Mouse (Mus musculus) WW6 (cell line): ENCODE data around the gene Wdr35.

Source experiments
- DNase-seq: peaks from one replicate; pipeline ENCODE4 v3.0.0-alpha.2; 2013; ENCODE audit warnings: low read depth, low spot score

The Wdr35 gene

DNA sequence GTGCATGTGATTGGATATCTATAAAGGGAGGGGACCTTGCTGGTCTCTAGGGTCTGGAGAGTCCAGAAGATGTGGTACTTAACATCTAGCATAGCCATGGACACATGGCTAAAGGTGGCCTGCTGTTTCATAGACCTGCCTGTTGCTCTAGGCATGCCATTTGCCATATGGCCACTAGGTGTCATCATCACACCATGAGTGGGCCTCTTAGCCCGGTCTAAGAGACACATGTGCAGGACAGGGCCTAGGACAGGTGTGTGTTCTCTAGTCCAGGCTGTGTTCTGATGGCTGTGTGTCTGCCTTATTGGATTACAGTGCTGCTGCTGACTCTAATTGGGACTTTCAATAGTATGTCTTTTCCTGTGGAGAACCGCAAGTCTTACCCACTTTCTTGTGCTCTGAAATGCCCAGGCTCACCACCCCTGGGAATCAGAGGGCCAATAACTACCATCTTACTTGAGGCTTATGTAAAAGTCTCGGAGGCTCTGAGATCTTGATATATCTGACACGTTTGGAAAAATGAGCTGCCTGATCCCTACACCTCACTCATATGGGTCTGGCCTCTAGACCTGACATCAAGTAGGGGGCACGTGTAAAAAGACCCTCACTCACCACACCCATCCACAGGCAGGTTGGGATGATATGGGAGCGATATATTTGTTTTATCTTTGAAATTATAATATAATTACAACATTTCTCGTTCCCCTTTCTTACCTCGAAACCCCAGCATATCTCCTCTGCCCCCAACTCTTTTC lies 78.6 kb downstream of the Wdr35 start:
- DNase-seq, result peak; percentile 59

DNA sequence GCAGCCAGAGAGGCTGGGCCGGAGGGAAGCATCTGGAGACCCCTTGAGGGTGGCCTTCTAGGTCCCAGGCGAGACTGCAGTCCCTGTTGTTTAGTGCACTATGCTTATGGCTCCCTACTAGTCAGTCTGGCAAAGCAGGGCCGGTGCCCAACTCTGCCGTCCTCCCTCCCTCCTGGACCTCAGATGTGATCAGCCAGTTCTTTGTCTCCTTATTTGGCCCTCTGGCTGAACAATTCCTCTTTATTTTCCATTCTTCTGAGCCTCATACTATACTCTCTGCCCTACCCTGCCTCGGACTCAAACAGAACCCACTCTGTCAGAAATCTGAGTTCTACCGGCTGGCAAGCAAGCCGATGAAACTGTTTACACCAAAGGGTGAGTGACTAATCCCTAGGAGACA lies 79.7 kb downstream of the Wdr35 start:
- no peak for DNase-seq

DNA sequence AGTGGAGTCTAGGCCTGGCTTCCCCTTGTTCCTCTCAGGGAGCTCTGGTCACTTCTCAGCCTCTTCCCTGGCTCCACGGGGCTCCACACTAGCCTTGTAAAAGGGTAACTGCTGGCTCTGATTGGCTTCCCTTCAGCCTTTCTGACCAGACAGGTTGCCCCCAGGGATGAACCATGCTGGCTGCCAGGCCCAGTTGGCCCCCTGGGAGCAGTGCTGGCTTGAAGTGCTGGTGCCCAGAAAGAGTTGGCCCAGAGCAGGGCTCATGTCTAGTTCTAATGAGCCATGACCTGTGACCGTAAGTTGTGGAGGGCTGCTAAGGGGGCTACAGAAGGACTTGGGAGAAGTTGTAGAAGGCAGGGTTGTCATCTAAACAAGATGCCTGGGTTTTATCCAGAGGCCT lies 80.3 kb downstream of the Wdr35 start:
- DNase-seq, result no peak

DNA sequence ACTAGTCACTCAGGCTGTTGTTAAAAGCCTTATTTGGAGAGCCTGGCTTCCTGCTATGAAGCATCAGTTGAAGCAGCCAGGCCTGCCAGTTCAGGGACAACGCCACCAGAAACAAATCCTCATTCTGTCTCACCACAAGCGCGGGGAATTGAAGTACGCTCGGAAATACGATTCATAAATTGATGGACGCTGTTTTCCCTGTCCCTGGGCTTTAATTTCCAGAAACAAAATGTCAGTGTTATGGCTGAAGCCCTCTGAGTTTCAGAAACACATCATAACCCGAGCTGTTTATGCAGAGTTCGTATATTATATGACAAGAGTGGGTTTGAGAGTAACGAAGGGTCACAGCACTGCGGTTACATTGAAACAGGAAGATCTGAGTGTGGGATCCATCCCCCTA lies 81.6 kb downstream of the Wdr35 start:
- DNase-seq, result no peak

DNA sequence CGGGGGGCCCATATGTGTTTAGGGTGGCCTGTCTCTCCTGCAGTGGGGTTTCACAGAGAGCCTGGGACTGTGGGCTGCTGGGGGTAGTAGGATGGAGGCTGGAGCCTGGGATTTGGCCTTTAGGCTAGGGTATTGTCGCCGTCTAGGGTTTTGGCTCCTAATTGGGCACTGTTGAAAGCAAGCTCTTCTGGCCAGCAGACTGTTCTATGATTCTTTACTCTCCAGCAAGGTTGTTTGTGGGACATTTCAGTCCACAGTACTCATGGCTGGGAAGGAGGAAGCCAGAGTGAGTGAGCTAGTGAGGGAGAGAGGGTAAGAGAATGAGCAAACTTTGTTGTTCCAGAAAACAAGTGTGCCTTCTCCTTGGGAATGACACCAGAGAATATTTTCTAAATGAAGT lies 85.8 kb downstream of the Wdr35 start:
- no peak for DNase-seq

GRCm38 (mm10) chr12:9059965-9060364 lies 86.3 kb downstream of the Wdr35 start:
- DNase-seq, result no peak

- no peak for DNase-seq
Observed at GRCm38 (mm10) chr12:9063611-9064010, 89.9 kb downstream of the Wdr35 start.

- DNase-seq, result no peak
Observed at GRCm38 (mm10) chr12:9071058-9071457, 97.4 kb downstream of the Wdr35 start.

DNA sequence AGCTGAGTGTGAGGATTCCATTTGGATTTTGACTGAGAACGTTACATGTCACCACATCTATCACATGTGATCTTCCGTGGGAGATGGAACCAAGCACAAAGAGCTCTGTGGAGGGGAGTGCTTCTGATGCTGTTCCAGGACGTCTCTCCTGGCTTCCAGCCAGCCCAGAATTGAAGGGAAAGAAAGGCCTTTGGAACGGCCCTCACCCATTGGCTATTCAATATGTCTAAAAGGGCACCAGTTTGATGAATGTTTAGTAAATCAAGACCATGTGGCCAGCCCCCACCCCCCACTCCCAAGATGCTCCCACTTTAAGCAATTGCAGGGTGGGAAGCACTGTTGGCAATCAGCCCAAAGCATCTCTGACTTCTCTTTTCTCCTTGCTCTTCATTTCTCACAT lies 97.8 kb downstream of the Wdr35 start:
- DNase-seq, result no peak

DNA sequence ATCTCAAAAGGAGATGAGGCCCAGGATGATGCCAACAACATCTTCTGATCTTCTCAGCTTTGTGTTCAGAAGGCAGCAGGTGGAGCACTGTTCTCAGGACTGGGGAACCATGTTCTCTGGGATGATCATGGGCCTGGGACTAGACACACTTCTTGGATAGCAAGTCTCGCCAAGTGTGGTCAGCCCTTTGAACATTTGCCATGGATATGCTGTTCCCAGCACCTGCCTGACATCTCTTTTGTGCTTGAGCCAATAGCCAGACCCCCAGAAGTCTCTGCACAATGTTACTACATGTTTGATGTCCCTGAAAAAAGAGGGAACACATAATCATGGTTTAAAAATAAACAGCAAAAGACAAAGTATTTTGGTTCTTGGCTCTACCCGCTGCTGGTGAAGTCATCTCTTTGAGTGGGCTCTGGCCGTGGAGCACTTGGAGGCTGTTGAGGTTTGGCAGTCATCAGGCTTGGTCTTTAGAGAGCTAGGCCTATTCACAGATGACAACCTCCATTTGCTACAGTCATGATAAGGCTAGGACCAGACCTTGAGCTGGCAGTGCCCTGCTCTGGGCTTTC lies 103.9 kb downstream of the Wdr35 start:
- DNase-seq, result no peak
